Comparison of ENCODE assay signal across 3 mouse cellular contexts in the genomic region with DNA sequence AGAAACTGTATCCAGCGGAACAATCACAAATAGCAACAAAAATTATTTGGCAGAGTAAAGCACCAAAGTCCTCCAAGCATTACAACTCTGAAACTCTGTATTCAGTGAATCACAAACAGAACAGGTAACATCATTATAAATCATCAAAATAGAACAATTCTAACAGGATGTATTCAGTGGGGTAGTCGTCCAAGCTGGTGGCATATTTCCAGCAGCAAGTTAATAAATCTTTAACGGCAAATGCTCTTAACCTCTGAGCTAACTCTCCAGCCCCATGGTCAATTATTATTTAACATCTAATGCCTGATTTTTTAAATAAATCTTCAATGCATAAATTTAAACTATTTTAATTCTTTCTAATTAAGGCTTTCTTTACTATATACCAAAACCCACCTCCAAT. TPM values are rescaled to one million over a fixed set of nuclear protein-coding genes. Genes with fewer than 3 reads are reported as not detected.
"Had no signal": no experiment of that assay in that cellular context is flagged by ENCODE, and none has a peak within 500 bp of the region (broad histone marks: within the 10 kb centered on the region; RNA-seq: fewer than 3 reads in every experiment).

No protein-coding gene starts in this region.

RNA-seq across cellular contexts. Expression of a gene that starts 48.5 kb away (rescaled TPM):
- polyA plus RNA-seq: heart, postnatal 0 days; limb, embryonic 12.5 days; liver, embryonic 13.5 days had no signal
